9 mouse cellular contexts compared by ENCODE assay signal in the genomic region with DNA sequence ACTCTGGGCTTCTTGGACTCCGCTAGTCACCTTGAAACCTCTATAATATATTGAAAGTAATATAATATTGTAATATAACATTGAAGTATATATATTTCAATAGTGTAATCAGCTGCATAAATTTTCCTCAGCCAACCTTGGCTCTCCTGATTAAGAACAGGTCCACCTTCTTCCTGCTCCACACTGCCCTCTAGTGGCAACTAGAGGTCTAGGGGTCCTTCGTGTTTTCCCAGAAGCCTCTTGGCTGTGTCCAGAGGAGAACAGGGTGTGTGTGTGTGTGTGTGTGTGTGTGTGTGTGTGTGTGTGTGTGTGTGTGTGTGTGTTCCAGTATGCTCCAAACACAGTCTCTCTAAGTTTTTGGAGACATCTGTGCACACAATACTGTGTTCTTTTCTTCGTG. TPM values are rescaled to one million over a fixed set of nuclear protein-coding genes. Genes with fewer than 3 reads are reported as not detected.
DNase-seq lines count a peak whose midpoint lies in the region; ATAC-seq and TF ChIP-seq lines count a peak whose summit lies in the region.
"Had no signal": no experiment of that assay in that cellular context is flagged by ENCODE, and none has a peak within 500 bp of the region (broad histone marks: within the 10 kb centered on the region; RNA-seq: fewer than 3 reads in every experiment).

No protein-coding gene starts in this region.

- H3K4me2 ChIP-seq in kidney, postnatal 0 days (ENCODE audit: low read length), result no peak overlapping the region
- H3K4me2 ChIP-seq: hindbrain, embryonic 15.5 days had no signal

- CTCF ChIA-PET in Patski (lab: Charles Lee), result interaction anchor here (0.6 to 4.5 kb wide), 13 partner anchors 9 to 74 kb away, joined by 3 to 80 read pairs (median 4); no protein-coding TSS in a partner anchor

- DNase-seq in Patski (ENCODE audit: low read depth, low spot score), result no peak
- peak; percentile 59 to 78 for DNase-seq in cerebellum, postnatal 4 days (ENCODE audit: low spot score in 2 of 2)
- DNase-seq in gastrocnemius, postnatal 14 days, result peak; percentile 79
- peak; percentile 88 for DNase-seq in kidney, postnatal 0 days (ENCODE audit: low spot score)
- DNase-seq in lung, postnatal 25 days (ENCODE audit: low spot score), result peak; percentile 84
- peak; percentile 73 for DNase-seq in right cerebral cortex, postnatal 14 days
- DNase-seq in Muller cell, postnatal 12 days (ENCODE audit: inconsistent ontology term), result no peak

- in situ Hi-C loops in Patski (cut with MboI; ENCODE audit: low pct_unique_long_range_greater_than_20kb), result loop anchor here (5.0 kb wide), 1 partner anchor 35 kb away; no protein-coding TSS in a partner anchor

- no peak overlapping the region for H3K4me3 ChIP-seq in kidney, postnatal 0 days (replicated peaks; ENCODE audit: low read depth, low read length)
- H3K4me3 ChIP-seq: hindbrain, embryonic 15.5 days had no signal

- H3K4me1 ChIP-seq in kidney, postnatal 0 days (replicated peaks; ENCODE audit: insufficient read depth, low read length), result 0 out of 2 replicates have a peak, but pooled peaks cover 3% of the 10 kb centered on the region

- TF ChIP-seq CTCF in Patski (IDR thresholded peaks at IDR 0.05), result peak; percentile 82
- TF ChIP-seq CTCF in kidney, postnatal 0 days (IDR thresholded peaks at IDR 0.05; ENCODE audit: low read depth), result peak; percentile 88

- intact Hi-C loops in gastrocnemius, postnatal 14 days (cut with DNase I; ENCODE audit: low total_unique reads), result no loop called here

- H3K36me3 ChIP-seq in kidney, postnatal 0 days (ENCODE audit: insufficient read depth, low read length), result no peaks in the 10 kb centered on the region
- H3K36me3 ChIP-seq: hindbrain, embryonic 15.5 days had no signal

- H3K9me3 ChIP-seq in kidney, postnatal 0 days (replicated peaks; ENCODE audit: low read length), result no peaks in the 10 kb centered on the region
- H3K9me3 ChIP-seq: hindbrain, embryonic 15.5 days had no signal

- peak; percentile 86 for ATAC-seq in CD4-positive, CD25-positive, alpha-beta regulatory T cell, adult 4 months
- ATAC-seq in Patski, result no peak
- peak; percentile 41; the same call in 1 of the 2 replicates for ATAC-seq in kidney, postnatal 0 days (replicated peaks; ENCODE audit: low FRiP score, low read depth)

- no peak overlapping the region for H3K9ac ChIP-seq in kidney, postnatal 0 days (ENCODE audit: low read depth, low read length)
- H3K9ac ChIP-seq: hindbrain, embryonic 15.5 days had no signal

- POLR2A ChIA-PET in Patski (lab: Charles Lee), result no interaction called here

- H3K27me3 ChIP-seq in Patski, result no peaks in the 10 kb centered on the region
- H3K27me3 ChIP-seq in kidney, postnatal 0 days (ENCODE audit: insufficient read depth, low read length), result no peaks in the 10 kb centered on the region

- 43% methylated on average over 3 of the region's 3 CpGs for WGBS in kidney, postnatal 0 days

- H3K27ac ChIP-seq in kidney, postnatal 0 days, result no peak overlapping the region
- H3K27ac ChIP-seq: hindbrain, embryonic 15.5 days had no signal

RNA-seq across cellular contexts. Expression of a gene that starts 8.6 kb away (rescaled TPM):
- not detected for polyA plus RNA-seq in CD4-positive, CD25-positive, alpha-beta regulatory T cell, adult 4 months (2017; shearing (Covaris generic))
- 0.83 TPM for polyA plus RNA-seq in Patski (2021)
- total RNA-seq in gastrocnemius, postnatal 14 days (2021), result 100 to 1,000 TPM; 204 to 373 TPM
- 7.9 and 8.9 TPM in 2 replicates for polyA plus RNA-seq in kidney, postnatal 0 days (2015; fragmentation: Nextera tagmentation; extraction: Ambion mirVana)

RNA-seq across cellular contexts. Expression of a gene that starts 21.9 kb away (rescaled TPM):
- under 1 TPM; 0.58 to 0.98 TPM for polyA plus RNA-seq in CD4-positive, CD25-positive, alpha-beta regulatory T cell, adult 4 months (2017; shearing (Covaris generic))
- polyA plus RNA-seq in Patski (2021), result 104 TPM
- 10 to 100 TPM; 25.4 to 39.5 TPM for total RNA-seq in gastrocnemius, postnatal 14 days (2021)
- polyA plus RNA-seq in kidney, postnatal 0 days (2015; fragmentation: Nextera tagmentation; extraction: Ambion mirVana), result 76.4 and 78.4 TPM in 2 replicates

RNA-seq across cellular contexts. Expression of a gene that starts 30.6 kb away (rescaled TPM):
- 10 to 100 TPM in 1 of 2 experiments, 1 to 10 TPM in 1; 9.2 to 13.6 TPM for polyA plus RNA-seq in CD4-positive, CD25-positive, alpha-beta regulatory T cell, adult 4 months (2017; shearing (Covaris generic))
- polyA plus RNA-seq in Patski (2021), result 138 TPM
- under 1 TPM; 0.16 to 0.22 TPM for total RNA-seq in gastrocnemius, postnatal 14 days (2021)
- polyA plus RNA-seq in kidney, postnatal 0 days (2015; fragmentation: Nextera tagmentation; extraction: Ambion mirVana), result 28.4 and 33.2 TPM in 2 replicates

RNA-seq across cellular contexts. Expression of a gene that starts 48.4 kb away (rescaled TPM):
- polyA plus RNA-seq in CD4-positive, CD25-positive, alpha-beta regulatory T cell, adult 4 months (2017; shearing (Covaris generic)), result 1 to 10 TPM in 1 of 2 experiments, under 1 TPM in 1; 0.83 to 1.4 TPM
- 1.1 TPM for polyA plus RNA-seq in Patski (2021)
- 10 to 100 TPM; 22.8 to 27.9 TPM for total RNA-seq in gastrocnemius, postnatal 14 days (2021)
- polyA plus RNA-seq in kidney, postnatal 0 days (2015; fragmentation: Nextera tagmentation; extraction: Ambion mirVana), result 2.0 and 5.7 TPM in 2 replicates

Comparison
In these comparisons a context has a peak if more than half of its experiments do, and no peak if none do; other contexts are left out.
1. DNase-seq: peak in cerebellum, postnatal 4 days (2 of 2), gastrocnemius, postnatal 14 days (single experiment), kidney, postnatal 0 days (single experiment), lung, postnatal 25 days (single experiment) and right cerebral cortex, postnatal 14 days (single experiment); none in Patski (single experiment) and Muller cell, postnatal 12 days (single experiment).
2. RNA of a gene that starts 21.9 kb away (polyA plus RNA-seq): 104 TPM in Patski (single experiment) and 76.4 to 78.4 TPM in kidney, postnatal 0 days; 0.58 to 0.98 TPM in CD4-positive, CD25-positive, alpha-beta regulatory T cell, adult 4 months; every median in the first group is over 10 times any median in the second.